Mouse (Mus musculus): ENCODE data around the gene Vill.

The Vill gene

DNA sequence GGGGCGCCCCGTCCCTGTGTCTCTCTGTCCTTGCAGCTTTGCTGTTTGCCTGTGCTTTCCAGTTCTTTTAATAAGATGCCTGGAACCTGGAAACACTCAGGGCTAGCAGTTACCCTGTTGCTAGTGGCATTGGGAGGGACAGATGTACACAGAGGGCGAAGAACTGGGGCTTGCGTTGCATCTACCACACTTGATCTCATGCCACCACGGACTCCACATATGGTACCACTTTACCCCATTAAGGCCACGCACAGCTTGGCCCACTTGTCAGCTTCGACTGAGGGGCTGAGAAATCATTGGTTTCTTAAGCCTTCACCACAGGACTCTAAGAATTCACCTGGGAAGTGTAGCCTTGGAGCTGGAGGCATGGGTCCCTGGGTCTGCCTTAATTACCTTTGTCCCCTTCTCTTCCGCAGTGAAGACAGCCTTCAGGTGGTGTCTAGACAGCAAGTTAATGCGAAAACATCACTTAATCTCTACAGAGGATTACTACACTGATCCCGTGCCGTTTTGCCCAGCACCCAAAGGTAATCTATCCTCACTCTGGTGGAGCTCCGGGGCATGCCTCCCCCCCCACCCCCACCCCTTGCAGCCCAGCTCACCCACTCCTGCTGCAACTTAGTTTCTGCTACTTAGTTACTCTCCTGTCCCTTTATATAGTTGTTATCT, 57.2 kb downstream of the Vill start:
- no peak for DNase-seq (ENCODE audit: low read depth, low spot score)

DNA sequence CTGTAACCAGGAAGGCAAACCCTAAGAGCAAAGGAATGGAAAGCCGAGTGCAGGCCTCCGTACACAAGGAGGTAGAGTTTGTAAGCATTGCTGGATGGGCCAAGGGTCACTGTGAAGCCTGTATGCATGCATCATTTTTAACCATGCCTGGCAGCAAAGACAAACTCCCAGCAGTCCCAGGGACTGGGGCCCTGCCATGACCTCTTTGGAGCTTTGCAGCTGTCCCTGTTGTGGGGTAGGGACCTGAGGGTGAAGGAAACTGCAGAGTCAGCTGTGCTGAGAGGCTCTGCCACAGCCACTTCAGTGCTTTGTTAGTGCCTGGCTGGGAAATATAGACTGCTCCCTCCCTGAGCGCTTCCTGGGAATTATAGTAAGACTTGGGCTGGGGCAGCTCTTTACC, 58.1 kb downstream of the Vill start:
- DNase-seq (ENCODE audit: low read depth, low spot score): no peak

DNA sequence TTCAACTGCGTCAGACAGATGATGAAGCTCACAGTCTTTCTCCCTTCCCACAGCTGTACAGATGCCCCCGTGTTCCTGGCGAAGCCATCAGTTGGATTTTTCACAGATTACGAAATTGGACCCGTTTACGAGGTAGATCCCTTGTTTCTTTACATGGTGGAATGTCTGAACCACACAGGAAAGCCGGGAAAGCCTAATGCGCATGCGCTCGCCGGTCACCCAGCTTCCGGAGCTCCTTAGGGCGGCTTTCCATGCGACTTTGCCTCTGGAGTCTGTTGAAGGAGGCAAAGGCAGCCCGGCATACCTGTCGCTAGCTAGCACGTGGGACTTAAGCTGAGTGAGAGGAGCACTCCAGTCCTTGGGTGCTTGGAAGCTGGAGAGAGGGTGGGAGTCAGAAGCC, 62.3 kb downstream of the Vill start:
- DNase-seq (ENCODE audit: low read depth, low spot score): no peak

DNA sequence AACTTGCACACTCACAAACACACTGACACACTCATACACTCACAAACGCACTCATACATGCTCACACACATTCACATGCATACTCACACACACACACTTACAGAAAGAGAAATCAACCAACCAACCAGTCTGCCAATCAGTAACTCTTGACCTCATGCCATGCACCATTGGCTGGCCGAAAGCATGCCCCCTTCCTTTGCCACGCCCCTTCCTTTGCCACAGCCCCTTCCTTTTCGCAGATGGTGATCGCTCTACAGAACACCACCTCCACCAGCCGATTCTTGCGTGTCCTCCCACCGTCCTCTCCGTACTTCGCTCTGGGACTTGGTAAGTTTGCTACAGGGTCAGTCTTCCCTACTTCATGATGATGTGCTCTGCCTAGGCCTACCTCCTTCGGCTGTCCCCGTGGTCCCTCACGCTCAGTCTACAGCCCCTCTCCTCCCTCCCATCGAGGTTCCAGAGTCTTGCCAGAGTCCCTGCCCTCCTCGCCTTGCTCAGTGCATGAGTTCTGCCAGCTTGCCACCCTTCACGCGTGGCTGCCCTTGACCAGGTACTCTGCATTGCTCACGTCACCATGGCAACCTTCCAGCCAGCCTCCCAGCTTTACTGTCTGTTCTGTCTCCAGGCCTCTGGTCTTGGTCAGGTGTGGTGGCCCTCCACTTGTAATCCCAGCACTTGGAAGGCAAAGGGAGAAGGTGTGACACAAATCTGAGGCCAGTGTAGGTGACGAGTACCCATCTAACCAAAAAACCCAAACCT, 67.0 kb downstream of the Vill start:
- no peak for DNase-seq (ENCODE audit: low read depth, low spot score)

DNA sequence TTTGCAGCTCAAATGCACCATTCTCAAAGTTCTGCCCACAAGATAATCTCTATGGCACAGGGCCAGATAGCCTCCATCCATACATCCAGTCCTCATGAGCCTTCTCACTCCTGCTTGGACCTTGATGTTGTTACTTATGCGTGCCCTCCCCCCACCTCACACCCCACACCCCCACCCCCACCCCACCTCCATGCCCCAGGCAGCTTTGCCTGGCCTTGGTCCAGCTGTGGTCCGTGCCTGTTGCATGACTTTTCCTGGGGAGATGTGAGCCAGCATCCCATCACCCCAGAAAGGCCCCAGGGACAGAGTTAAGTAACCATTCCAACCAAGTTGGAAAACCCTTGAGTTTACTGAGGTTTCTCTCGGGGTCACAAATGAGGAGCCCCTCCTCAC, 67.6 kb downstream of the Vill start:
- no peak for DNase-seq (ENCODE audit: low read depth, low spot score)

Data from CD4-positive, CD25-positive, alpha-beta regulatory T cell, adult 2 months (primary cell).